Mouse (Mus musculus) intestine, embryonic 15.5 days (tissue): ENCODE data around the gene R3hdml. TPM values are rescaled to one million over a fixed set of nuclear protein-coding genes. Genes with fewer than 3 reads are reported as not detected.

ENCODE experiments used
- ATAC-seq: fragments of 200-750 bp; cut with Nextera tagmentation; 2 replicates; pipeline ENCODE4 v1.8.0; 2017; ENCODE audit warnings: moderate TSS enrichment, moderate library complexity
- H3K27ac ChIP-seq: fragments of 300-500 bp; sonication (generic); 2 replicates; pipeline ENCODE4 v1.5.1; 2015; ENCODE audit warnings: mild to moderate bottlenecking, inconsistent platforms
- H3K27me3 ChIP-seq: fragments of 300-500 bp; sonication (generic); replicated peaks from 2 replicates; pipeline ENCODE4 v1.6.1; 2015; ENCODE audit warnings: inconsistent platforms
- H3K36me3 ChIP-seq: fragments of 300-500 bp; sonication (generic); 2 replicates; pipeline ENCODE4 v1.6.1; 2015; ENCODE audit warnings: inconsistent platforms
- H3K4me1 ChIP-seq: fragments of 300-500 bp; sonication (generic); replicated peaks from 2 replicates; pipeline ENCODE4 v1.6.1; 2015; ENCODE audit warnings: inconsistent platforms
- H3K4me2 ChIP-seq: fragments of 300-500 bp; sonication (generic); replicated peaks from 2 replicates; pipeline ENCODE4 v1.6.1; 2015; ENCODE audit warnings: mild to moderate bottlenecking, inconsistent platforms
- H3K4me3 ChIP-seq: fragments of 300-500 bp; sonication (generic); replicated peaks from 2 replicates; pipeline ENCODE4 v1.5.1; 2015; ENCODE audit warnings: inconsistent platforms
- H3K9ac ChIP-seq: fragments of 300-500 bp; sonication (generic); 2 replicates; pipeline ENCODE4 v1.6.1; 2015; ENCODE audit warnings: inconsistent platforms
- H3K9me3 ChIP-seq: fragments of 300-500 bp; sonication (generic); 2 replicates; pipeline ENCODE4 v1.6.1; 2016; ENCODE audit warnings: inconsistent platforms
- WGBS: fragments of 180-500 bp; shearing (Covaris S2); methylation state at CpG from one replicate; pipeline ENCODE4 v1.1.7; 2015; 5-methylcytosine and 5-hydroxymethylcytosine counted together
- polyA plus RNA-seq: library from polyadenylated mRNA; unstranded; fragments of >200 nt; fragmentation: Nextera tagmentation; extraction: Ambion mirVana; gene quantifications from 2 replicates; pipeline ENCODE4 v1.2.1, GENCODE M21; 2015

R3hdml gene
- polyA plus RNA-seq, 1 experiment from 2014 or later: 0.39 TPM

- Histone ChIP-seq H3K9ac (no peak overlapping the region), H3K27me3 (peaks cover 20% of the 10 kb centered on the region), H3K4me1 (no peaks in the 10 kb centered on the region), H3K9me3 (no peaks in the 10 kb centered on the region), H3K4me2 (no peak overlapping the region), H3K36me3 (no peaks in the 10 kb centered on the region), H3K4me3 (no peak overlapping the region), H3K27ac (no peak overlapping the region)
- WGBS: 66% methylated on average over 5 of the region's 5 CpGs
- ATAC-seq: no peak
Observed at GRCm38 (mm10) chr2:163462386-163462785, 29.7 kb upstream of the R3hdml start.

DNA sequence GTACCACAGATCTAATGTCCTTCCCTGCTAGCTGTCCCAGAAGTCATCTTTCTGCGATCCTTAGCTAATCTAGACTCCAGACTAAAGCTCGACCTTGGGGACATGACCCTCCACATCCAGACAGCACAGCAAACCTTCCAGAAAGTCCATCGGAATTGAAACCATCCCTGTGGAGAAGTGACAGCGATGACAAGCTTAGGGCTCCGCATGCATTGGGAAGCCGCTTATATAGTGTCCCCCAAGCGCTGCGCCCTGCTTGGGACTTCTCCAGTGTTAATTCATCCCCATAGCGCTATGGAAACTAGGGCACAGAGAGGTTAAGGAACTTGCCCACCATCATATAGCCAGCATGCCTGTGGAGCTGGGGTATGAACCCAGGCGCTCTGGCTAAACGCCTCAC, 29.3 kb upstream of the R3hdml start:
- H3K27ac ChIP-seq: no peak overlapping the region
- no peak overlapping the region for H3K4me2 ChIP-seq
- H3K9ac ChIP-seq: no peak overlapping the region
- ATAC-seq: no peak
- no peaks in the 10 kb centered on the region for H3K4me1 ChIP-seq
- H3K27me3 ChIP-seq: peaks cover 19% of the 10 kb centered on the region
- no peaks in the 10 kb centered on the region for H3K9me3 ChIP-seq
- H3K4me3 ChIP-seq: no peak overlapping the region
- H3K36me3 ChIP-seq: no peaks in the 10 kb centered on the region
- WGBS: 65% methylated on average over 11 of the region's 11 CpGs

DNA sequence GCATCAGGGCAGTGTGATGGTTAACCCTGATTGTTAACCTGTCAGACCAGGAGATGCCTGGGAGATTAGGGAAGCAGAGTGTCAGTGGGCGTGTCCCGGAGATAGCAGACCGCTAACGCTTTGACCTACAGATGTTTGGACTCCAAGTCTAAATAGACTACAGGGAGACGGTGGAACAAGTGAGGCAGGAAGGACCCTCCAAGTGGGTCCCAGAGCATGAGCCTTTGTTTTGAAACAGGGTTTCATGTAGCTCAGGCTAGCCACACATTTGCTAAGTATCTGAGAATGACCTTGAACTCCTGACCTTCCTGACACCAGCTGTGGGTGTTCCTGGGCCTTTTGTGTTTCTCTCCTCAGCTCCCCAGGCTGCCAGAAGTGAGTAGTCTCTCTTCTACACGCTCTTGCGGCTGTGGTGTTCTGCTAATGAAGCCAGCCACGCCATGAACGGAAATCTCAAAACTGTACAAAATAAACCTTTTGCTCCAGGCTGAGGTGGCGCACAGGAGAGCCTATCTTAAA, 28.8 kb upstream of the R3hdml start:
- Histone ChIP-seq H3K9ac (no peak overlapping the region), H3K9me3 (no peaks in the 10 kb centered on the region), H3K4me3 (no peak overlapping the region), H3K36me3 (no peaks in the 10 kb centered on the region), H3K27ac (no peak overlapping the region), H3K4me2 (no peak overlapping the region), H3K4me1 (no peaks in the 10 kb centered on the region), H3K27me3 (peaks cover 14% of the 10 kb centered on the region)
- no peak for ATAC-seq
- 42% methylated on average over 10 of the region's 10 CpGs for WGBS

- ATAC-seq: no peak
- Histone ChIP-seq H3K27me3 (peaks cover 7% of the 10 kb centered on the region), H3K4me2 (no peak overlapping the region), H3K9me3 (no peaks in the 10 kb centered on the region), H3K9ac (no peak overlapping the region), H3K27ac (no peak overlapping the region), H3K4me1 (no peaks in the 10 kb centered on the region), H3K36me3 (peaks cover 5% of the 10 kb centered on the region), H3K4me3 (no peak overlapping the region)
- WGBS: 75% methylated on average over 4 of the region's 4 CpGs
Observed at GRCm38 (mm10) chr2:163463998-163464397, 28.1 kb upstream of the R3hdml start.

- ATAC-seq: no peak
- H3K4me1 ChIP-seq: no peaks in the 10 kb centered on the region
- WGBS: 72% methylated on average over 6 of the region's 6 CpGs
Observed at GRCm38 (mm10) chr2:163464562-163464961, 27.6 kb upstream of the R3hdml start.

DNA sequence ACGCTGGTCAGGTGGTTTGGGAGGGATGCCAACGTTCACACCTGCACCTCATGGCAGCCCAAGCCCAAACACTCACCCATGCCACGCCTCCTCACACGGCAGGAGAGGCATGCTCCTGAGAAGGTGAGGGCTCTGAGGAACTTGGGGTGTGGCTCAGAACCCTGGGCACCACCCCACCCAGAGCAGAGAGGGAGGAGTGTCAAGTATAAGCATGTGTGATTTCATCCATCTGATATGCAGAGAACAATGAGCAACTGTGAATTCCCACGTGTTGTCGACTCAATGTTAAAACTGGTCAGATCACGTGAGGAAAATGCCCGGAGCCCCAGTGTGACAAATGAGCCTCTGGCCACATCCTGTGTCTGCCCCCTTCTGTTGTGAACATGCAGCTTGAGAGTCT, 25.3 kb upstream of the R3hdml start:
- Histone ChIP-seq H3K9me3 (no peaks in the 10 kb centered on the region), H3K27ac (no peak overlapping the region), H3K4me3 (no peak overlapping the region), H3K9ac (no peak overlapping the region), H3K4me1 (peaks cover 6% of the 10 kb centered on the region), H3K36me3 (peaks cover 13% of the 10 kb centered on the region), H3K27me3 (no peaks in the 10 kb centered on the region), H3K4me2 (no peak overlapping the region)
- peak; percentile 51 for ATAC-seq
- WGBS: 61% methylated on average over 8 of the region's 8 CpGs

More at GRCm38 (mm10) chr2:163464562-163464961, 27.6 kb upstream of the R3hdml start:
- Histone ChIP-seq H3K36me3 (peaks cover 10% of the 10 kb centered on the region), H3K27ac (no peak overlapping the region), H3K27me3 (0 out of 2 replicates have a peak, but pooled peaks cover 2% of the 10 kb centered on the region), H3K4me3 (no peak overlapping the region), H3K9ac (no peak overlapping the region), H3K9me3 (no peaks in the 10 kb centered on the region), H3K4me2 (no peak overlapping the region)

- Histone ChIP-seq H3K27ac (no peak overlapping the region), H3K9ac (no peak overlapping the region), H3K4me2 (no peak overlapping the region), H3K4me1 (peaks cover 7% of the 10 kb centered on the region), H3K4me3 (no peak overlapping the region), H3K27me3 (no peaks in the 10 kb centered on the region), H3K36me3 (peaks cover 13% of the 10 kb centered on the region), H3K9me3 (no peaks in the 10 kb centered on the region)
- ATAC-seq: no peak
- WGBS: 92% methylated on average over 6 of the region's 6 CpGs
Observed at GRCm38 (mm10) chr2:163467585-163467984, 24.5 kb upstream of the R3hdml start.

DNA sequence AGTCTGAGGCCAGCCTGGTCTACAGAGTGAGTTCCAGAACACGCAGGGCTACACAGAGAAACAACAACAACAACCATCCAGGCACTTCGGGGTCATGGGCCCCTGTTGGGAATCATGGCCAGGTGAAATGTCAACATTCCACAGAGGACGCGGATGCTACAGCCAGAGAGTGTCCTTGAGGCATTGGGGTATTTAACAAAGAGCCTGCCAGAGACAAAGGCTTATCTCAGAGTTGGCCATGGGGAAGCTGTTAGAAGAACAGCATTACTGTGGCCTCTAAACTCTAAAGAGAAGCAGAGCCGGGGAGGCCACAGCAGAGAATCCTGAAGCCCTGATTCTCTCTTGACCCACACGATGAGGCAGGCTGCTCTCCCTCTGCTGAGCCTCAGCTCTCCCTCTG, 23.3 kb upstream of the R3hdml start:
- no peaks in the 10 kb centered on the region for H3K27me3 ChIP-seq
- H3K4me2 ChIP-seq: no peak overlapping the region
- H3K9ac ChIP-seq: no peak overlapping the region
- no peak overlapping the region for H3K27ac ChIP-seq
- no peak overlapping the region for H3K4me3 ChIP-seq
- peaks cover 7% of the 10 kb centered on the region for H3K4me1 ChIP-seq
- no peak for ATAC-seq
- WGBS: 90% methylated on average over 6 of the region's 6 CpGs
- H3K36me3 ChIP-seq: peaks cover 13% of the 10 kb centered on the region
- no peaks in the 10 kb centered on the region for H3K9me3 ChIP-seq

DNA sequence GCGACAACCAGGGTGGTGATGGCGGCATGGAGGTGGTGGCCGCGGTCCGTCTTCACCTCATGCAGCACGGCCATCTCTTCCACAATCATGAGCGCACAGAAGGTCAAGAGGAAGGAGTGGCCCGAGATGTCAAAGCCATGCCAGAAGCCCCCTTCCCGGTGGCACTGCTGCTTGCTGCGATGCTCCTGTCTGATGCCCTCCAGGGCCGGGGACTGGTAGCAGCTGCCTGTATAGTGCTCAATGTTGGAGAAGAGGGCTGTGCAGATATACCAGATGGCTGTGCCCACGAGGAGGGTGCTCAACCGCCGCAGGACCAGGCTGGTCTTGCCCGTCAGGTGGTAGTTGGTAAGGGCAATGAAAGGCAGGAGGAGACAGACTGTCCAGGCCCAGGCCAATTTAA, 22.4 kb upstream of the R3hdml start:
- Histone ChIP-seq H3K9ac (no peak overlapping the region), H3K4me3 (no peak overlapping the region), H3K36me3 (peaks cover 13% of the 10 kb centered on the region), H3K27me3 (no peaks in the 10 kb centered on the region), H3K4me2 (no peak overlapping the region), H3K27ac (no peak overlapping the region), H3K9me3 (no peaks in the 10 kb centered on the region), H3K4me1 (peaks cover 7% of the 10 kb centered on the region)
- ATAC-seq: no peak
- WGBS: 92% methylated on average over 15 of the region's 15 CpGs

- Histone ChIP-seq H3K4me3 (peak overlapping the region; percentile 94; the same call in 1 of the 2 replicates), H3K4me1 (peaks cover 7% of the 10 kb centered on the region), H3K36me3 (peaks cover 13% of the 10 kb centered on the region), H3K27me3 (no peaks in the 10 kb centered on the region), H3K9ac (no peak overlapping the region), H3K4me2 (peak overlapping the region; percentile 81), H3K9me3 (no peaks in the 10 kb centered on the region), H3K27ac (no peak overlapping the region)
- ATAC-seq: no peak
- 75% methylated on average over 3 of the region's 3 CpGs for WGBS
Observed at GRCm38 (mm10) chr2:163471136-163471535, 21.0 kb upstream of the R3hdml start.

GRCm38 (mm10) chr2:163471710-163472465, 20.2 kb upstream of the R3hdml start:
- H3K9me3 ChIP-seq: no peaks in the 10 kb centered on the region
- ATAC-seq: peak; percentile 86
- peak overlapping the region; percentile 66 for H3K27ac ChIP-seq
- H3K27me3 ChIP-seq: no peaks in the 10 kb centered on the region
- peak overlapping the region; percentile 94 for H3K4me3 ChIP-seq
- WGBS: 4% methylated on average over 36 of the region's 36 CpGs
- peak overlapping the region; percentile 81 for H3K4me2 ChIP-seq
- peak overlapping the region; percentile 88 for H3K9ac ChIP-seq
- peaks cover 7% of the 10 kb centered on the region for H3K4me1 ChIP-seq
- H3K36me3 ChIP-seq: peaks cover 13% of the 10 kb centered on the region

DNA sequence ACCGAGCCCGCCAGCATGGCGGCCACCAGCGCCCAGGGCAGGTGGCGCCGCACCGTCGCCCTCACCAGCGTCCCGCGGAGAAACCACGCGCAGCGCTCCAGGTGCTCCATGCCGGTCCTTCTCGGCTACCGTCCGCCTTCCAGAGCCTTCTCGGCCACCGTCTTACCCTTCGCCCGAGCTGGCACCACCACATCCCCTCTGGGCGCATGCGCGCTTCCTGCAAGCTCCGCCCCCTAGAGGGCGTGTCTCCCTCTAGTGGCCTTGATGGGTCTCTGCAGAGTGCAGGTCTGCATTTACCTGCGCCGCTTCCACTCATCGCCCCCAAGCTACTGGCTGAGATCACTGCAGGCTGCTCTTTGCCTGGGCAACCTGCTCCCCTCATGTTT, 19.7 kb upstream of the R3hdml start, which contains the start of gene Fitm2:
TSS of gene Fitm2 (minus strand) at position 164 of the 386 bp plus-strand sequence.
- WGBS: under 1% methylated on average over 30 of the region's 30 CpGs
- Histone ChIP-seq H3K27ac (peak within 1 kb of the TSS; percentile 66), H3K36me3 (peaks cover 13% of the 10 kb centered on the region), H3K4me1 (peaks cover 7% of the 10 kb centered on the region), H3K9ac (peak within 1 kb of the TSS; percentile 88), H3K4me2 (peak within 1 kb of the TSS; percentile 81), H3K27me3 (no peaks in the 10 kb centered on the region), H3K4me3 (peak within 1 kb of the TSS; percentile 94), H3K9me3 (no peaks in the 10 kb centered on the region)
- ATAC-seq: peak; percentile 97
